Mouse (Mus musculus): ENCODE measurements around the gene Adssl1. TPM values are rescaled to one million over a fixed set of nuclear protein-coding genes. Genes with fewer than 3 reads are reported as not detected.

Gene Adssl1
- total and polyA plus RNA-seq, 2 experiments, result 21.7 to 26.7 TPM

GRCm38 (mm10) chr12:112653157-112653824 lies 33.4 kb downstream of the Adssl1 start:
- 44% methylated on average over 7 of the region's 7 CpGs for WGBS
- Histone ChIP-seq H3K36me3 (ENCODE audit: control insufficient read depth, insufficient read depth, low read length) (peaks cover 4% of the 10 kb centered on the region; the same call in 1 of the 2 replicates), H3K27me3 (ENCODE audit: control insufficient read depth, insufficient read depth, low read length) (no peaks in the 10 kb centered on the region), H3K27ac (replicated peaks; ENCODE audit: insufficient read depth, low read depth, low read length) (no peak overlapping the region), H3K9ac (ENCODE audit: low read depth, low read length) (no peak overlapping the region), H3K4me3 (ENCODE audit: insufficient read depth, low read depth, low read length) (no peak overlapping the region), H3K79me2 (ENCODE audit: control insufficient read depth, insufficient read depth, low read length) (no peaks in the 10 kb centered on the region), H3K4me1 (ENCODE audit: control insufficient read depth, insufficient read depth, low read length) (no peaks in the 10 kb centered on the region)
- DNase-seq (ENCODE audit: extremely low read depth, low read depth, low spot score), result peak; percentile 71
- TF ChIP-seq CTCF (IDR thresholded peaks at IDR 0.05; ENCODE audit: low read depth, low read length) (peak; percentile 86), POLR2A (IDR thresholded peaks at IDR 0.05; ENCODE audit: extremely low read depth, insufficient read depth, low read length) (no peak)

GRCm38 (mm10) chr12:112654076-112654475 lies 34.2 kb downstream of the Adssl1 start:
- DNase-seq (ENCODE audit: extremely low read depth, low read depth, low spot score), result no peak
- TF ChIP-seq POLR2A (IDR thresholded peaks at IDR 0.05; ENCODE audit: extremely low read depth, insufficient read depth, low read length) (no peak), CTCF (IDR thresholded peaks at IDR 0.05; ENCODE audit: low read depth, low read length) (no peak)
- Histone ChIP-seq H3K79me2 (ENCODE audit: control insufficient read depth, insufficient read depth, low read length) (no peaks in the 10 kb centered on the region), H3K36me3 (ENCODE audit: control insufficient read depth, insufficient read depth, low read length) (peaks cover 4% of the 10 kb centered on the region; the same call in 1 of the 2 replicates), H3K9ac (ENCODE audit: low read depth, low read length) (no peak overlapping the region), H3K4me1 (ENCODE audit: control insufficient read depth, insufficient read depth, low read length) (no peaks in the 10 kb centered on the region), H3K27me3 (ENCODE audit: control insufficient read depth, insufficient read depth, low read length) (no peaks in the 10 kb centered on the region), H3K27ac (replicated peaks; ENCODE audit: insufficient read depth, low read depth, low read length) (no peak overlapping the region), H3K4me3 (ENCODE audit: insufficient read depth, low read depth, low read length) (no peak overlapping the region)
- 96% methylated on average over 5 of the region's 5 CpGs for WGBS

- peaks cover 6% of the 10 kb centered on the region; the same call in 1 of the 2 replicates for H3K36me3 ChIP-seq (ENCODE audit: control insufficient read depth, insufficient read depth, low read length)
- H3K4me3 ChIP-seq (ENCODE audit: insufficient read depth, low read depth, low read length), result no peak overlapping the region
- peaks cover 6% of the 10 kb centered on the region; the same call in 1 of the 2 replicates for H3K79me2 ChIP-seq (ENCODE audit: control insufficient read depth, insufficient read depth, low read length)
- no peaks in the 10 kb centered on the region for H3K27me3 ChIP-seq (ENCODE audit: control insufficient read depth, insufficient read depth, low read length)
- 88% methylated on average over 7 of the region's 7 CpGs for WGBS
- DNase-seq (ENCODE audit: extremely low read depth, low read depth, low spot score), result no peak
- TF ChIP-seq POLR2A (IDR thresholded peaks at IDR 0.05; ENCODE audit: extremely low read depth, insufficient read depth, low read length), result no peak
- TF ChIP-seq CTCF (IDR thresholded peaks at IDR 0.05; ENCODE audit: low read depth, low read length), result no peak
- H3K27ac ChIP-seq (replicated peaks; ENCODE audit: insufficient read depth, low read depth, low read length), result no peak overlapping the region
- H3K4me1 ChIP-seq (ENCODE audit: control insufficient read depth, insufficient read depth, low read length), result no peaks in the 10 kb centered on the region
- H3K9ac ChIP-seq (ENCODE audit: low read depth, low read length), result no peak overlapping the region
Measured at GRCm38 (mm10) chr12:112658619-112659018, 38.8 kb downstream of the Adssl1 start.

- Histone ChIP-seq H3K27ac (replicated peaks; ENCODE audit: insufficient read depth, low read depth, low read length) (no peak overlapping the region), H3K36me3 (ENCODE audit: control insufficient read depth, insufficient read depth, low read length) (peaks cover 6% of the 10 kb centered on the region; the same call in 1 of the 2 replicates), H3K27me3 (ENCODE audit: control insufficient read depth, insufficient read depth, low read length) (no peaks in the 10 kb centered on the region), H3K79me2 (ENCODE audit: control insufficient read depth, insufficient read depth, low read length) (peaks cover 11% of the 10 kb centered on the region; the same call in 1 of the 2 replicates), H3K9ac (ENCODE audit: low read depth, low read length) (no peak overlapping the region), H3K4me3 (ENCODE audit: insufficient read depth, low read depth, low read length) (no peak overlapping the region), H3K4me1 (ENCODE audit: control insufficient read depth, insufficient read depth, low read length) (no peaks in the 10 kb centered on the region)
- no peak for DNase-seq (ENCODE audit: extremely low read depth, low read depth, low spot score)
- TF ChIP-seq CTCF (IDR thresholded peaks at IDR 0.05; ENCODE audit: low read depth, low read length) (peak; percentile 72), POLR2A (IDR thresholded peaks at IDR 0.05; ENCODE audit: extremely low read depth, insufficient read depth, low read length) (no peak)
- 80% methylated on average over 6 of the region's 6 CpGs for WGBS
Measured at GRCm38 (mm10) chr12:112659109-112659508, 39.3 kb downstream of the Adssl1 start.

GRCm38 (mm10) chr12:112660576-112661326 lies 40.9 kb downstream of the Adssl1 start:
- Histone ChIP-seq H3K4me1 (ENCODE audit: control insufficient read depth, insufficient read depth, low read length) (peaks cover 2% of the 10 kb centered on the region; the same call in 1 of the 2 replicates), H3K4me3 (ENCODE audit: insufficient read depth, low read depth, low read length) (no peak overlapping the region), H3K27me3 (ENCODE audit: control insufficient read depth, insufficient read depth, low read length) (no peaks in the 10 kb centered on the region), H3K27ac (replicated peaks; ENCODE audit: insufficient read depth, low read depth, low read length) (no peak overlapping the region), H3K36me3 (ENCODE audit: control insufficient read depth, insufficient read depth, low read length) (peaks cover 6% of the 10 kb centered on the region; the same call in 1 of the 2 replicates), H3K79me2 (ENCODE audit: control insufficient read depth, insufficient read depth, low read length) (peaks cover 22% of the 10 kb centered on the region; the same call in 1 of the 2 replicates), H3K9ac (ENCODE audit: low read depth, low read length) (no peak overlapping the region)
- WGBS, result 86% methylated on average over 5 of the region's 5 CpGs
- DNase-seq (ENCODE audit: extremely low read depth, low read depth, low spot score), result no peak
- TF ChIP-seq POLR2A (IDR thresholded peaks at IDR 0.05; ENCODE audit: extremely low read depth, insufficient read depth, low read length), result no peak
- TF ChIP-seq CTCF (IDR thresholded peaks at IDR 0.05; ENCODE audit: low read depth, low read length), result no peak
